Mouse (Mus musculus): ENCODE measurements at regions not wholly inside any gene's neighbourhood (a gene's known extent, or its start where the extent isn't known, plus 50 kb on each side); places are given as distances from the start of the nearest gene placed in this dataset.

DNA sequence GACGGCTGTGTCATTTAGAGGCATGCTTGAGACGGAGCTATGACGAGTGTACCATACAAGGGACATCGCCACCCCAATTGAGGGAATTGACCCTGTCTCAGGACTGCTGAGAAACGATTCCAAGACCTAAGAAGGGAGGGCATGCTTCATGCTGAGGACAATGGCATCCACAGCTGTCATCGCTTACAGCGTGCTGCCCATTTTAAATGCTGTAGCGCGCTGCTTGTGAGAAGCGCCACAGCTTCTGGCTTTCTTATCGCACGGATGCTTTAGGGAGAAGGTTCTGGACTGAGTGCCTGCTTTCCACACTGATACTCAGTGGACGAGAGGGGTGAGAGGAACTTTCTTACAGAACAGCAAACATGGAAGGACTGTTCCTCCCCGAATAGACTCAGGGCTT lies 357.8 kb upstream of the Arglu1 start:
- DNase-seq (ENCODE audit: low spot score), result no peak

DNA sequence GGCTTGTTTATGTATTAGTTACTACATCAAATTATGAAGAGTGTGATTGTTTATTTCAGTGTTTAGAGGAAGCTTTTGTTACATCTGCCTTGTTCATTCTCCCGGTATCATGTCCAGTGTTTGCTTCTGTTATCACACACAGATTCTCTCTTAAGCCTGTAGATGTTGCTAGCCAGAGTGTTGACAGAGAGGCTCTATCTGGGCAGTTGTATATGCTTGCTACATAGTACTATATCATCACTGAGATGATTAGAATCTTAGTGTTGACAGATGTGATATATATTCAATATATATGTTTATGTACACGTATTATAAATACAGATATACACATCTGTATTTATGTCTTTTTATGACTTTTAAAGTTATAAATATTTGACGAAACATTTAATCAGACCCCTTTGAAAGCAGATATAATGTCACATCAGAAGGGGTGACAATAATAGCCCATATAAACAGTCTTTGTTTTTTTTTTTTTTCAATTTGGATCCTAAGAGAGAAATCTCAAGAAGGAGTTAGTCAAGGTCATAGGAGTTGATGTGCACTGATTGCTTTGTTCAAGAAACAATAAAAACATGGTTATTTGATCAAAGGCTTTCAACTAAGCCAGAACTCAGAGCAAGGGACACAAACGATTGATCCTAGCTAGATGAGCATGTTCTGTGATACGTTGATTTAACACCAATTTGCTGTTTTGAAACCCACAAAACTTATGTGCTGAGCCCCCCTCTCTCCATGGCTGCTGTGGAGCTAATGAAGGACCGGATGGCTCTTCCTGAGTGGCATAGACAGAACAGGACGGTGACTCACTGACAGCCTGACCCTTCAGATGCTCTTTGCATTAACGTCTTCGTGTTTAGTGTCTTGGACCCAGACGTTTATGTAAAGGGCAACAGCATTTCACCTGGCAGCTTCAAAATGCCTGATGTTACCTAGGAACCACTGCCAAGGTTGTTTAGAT lies 352.8 kb upstream of the Arglu1 start:
- no peak for DNase-seq (ENCODE audit: low spot score)

DNA sequence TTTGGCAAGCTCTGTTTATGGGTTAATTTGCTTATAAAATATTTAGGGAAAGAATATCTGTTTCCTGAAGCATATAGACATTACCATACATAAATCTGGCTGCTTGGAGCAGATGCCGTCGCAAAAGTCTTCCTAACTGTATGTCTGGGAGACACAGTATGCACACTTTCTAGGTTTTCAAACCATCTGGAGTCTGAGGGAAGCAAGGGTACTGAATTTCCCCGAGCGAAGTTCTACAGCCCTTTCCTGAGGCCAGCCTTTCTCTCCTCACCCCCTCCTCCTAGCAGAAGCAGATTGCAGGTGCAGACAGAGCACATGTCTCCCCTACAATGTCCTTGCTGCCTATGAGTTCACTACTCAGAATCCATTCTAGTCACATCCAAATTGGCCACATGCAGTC lies 338.8 kb upstream of the Arglu1 start:
- no peak for DNase-seq (ENCODE audit: low spot score)

DNA sequence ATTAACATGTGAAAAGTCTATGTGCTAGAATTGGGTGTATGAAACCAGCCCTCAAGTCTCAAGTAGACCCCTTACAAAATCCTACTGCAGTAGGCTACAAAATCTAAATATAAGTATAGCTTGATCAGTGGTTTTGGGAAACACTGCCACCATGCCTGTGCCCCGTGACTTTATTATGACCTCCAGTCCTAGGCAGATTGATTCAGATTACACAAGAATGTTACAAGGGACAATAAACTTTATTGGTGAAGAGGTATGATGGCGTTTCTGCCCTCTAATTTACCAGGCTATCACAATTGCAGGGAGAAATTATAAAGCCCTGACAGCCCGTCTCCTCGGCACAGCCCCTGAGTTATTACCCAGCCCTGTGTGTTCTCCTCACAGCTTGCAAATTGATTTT lies 337.4 kb upstream of the Arglu1 start:
- no peak for DNase-seq (ENCODE audit: low spot score)

DNA sequence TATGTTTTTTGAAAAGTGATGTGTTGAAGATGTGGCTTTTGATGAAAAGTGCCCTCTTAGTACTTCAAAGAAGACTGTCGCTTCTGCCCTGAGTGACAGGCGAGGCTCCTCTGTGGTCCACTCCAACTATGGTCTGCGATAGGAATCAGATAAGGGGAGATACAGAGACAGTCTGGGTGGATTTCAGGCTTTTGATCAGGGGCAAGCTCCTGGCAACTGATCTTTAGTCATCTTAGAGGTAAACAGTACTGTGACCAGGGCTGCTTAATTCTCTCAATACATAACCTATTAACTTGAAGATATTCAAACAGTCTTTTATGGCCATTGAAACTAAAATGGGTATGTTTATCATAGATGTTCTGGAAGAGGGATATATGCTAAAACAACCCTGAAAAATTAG lies 335.6 kb upstream of the Arglu1 start:
- no peak for DNase-seq (ENCODE audit: low spot score)

DNA sequence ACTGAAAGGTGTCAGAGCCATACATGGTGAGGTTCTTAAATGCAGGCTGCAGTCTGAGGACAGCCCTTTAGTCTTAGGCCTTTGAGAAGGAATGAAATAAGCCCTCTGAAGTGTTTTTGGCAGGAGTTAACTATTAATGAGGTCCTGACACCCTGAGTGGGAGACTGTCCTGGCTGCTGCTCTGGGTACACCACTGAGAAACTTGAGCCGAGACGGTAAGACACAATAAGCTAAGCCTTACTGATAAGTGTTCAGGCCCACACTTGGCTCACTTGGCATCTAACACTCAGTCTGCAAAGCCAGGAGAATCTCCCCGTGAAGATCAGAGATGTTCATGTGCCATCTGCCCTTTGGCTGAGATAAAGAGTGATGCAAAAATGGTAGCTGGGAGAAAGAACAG lies 335.1 kb upstream of the Arglu1 start:
- DNase-seq (ENCODE audit: low spot score), result no peak

DNA sequence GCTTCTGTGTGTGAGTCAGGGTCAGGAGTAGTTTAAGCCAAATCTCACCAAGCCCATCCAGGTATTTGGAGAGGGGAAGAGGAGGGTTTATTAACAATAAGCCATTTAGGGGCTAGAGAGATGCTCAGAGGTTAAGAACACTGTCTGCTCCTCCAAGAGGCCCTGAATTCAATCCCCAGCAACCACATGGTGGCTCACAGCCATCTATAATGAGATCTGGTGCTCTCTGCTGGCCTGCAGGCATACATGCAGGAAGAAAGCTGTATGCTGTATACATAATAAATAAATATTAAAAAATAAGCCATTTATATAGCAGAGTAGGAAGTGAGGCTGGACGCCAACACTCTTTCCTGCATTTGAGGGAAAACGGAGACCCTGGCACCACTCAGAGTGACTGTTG lies 330.4 kb upstream of the Arglu1 start:
- no peak for DNase-seq (ENCODE audit: low spot score)

DNA sequence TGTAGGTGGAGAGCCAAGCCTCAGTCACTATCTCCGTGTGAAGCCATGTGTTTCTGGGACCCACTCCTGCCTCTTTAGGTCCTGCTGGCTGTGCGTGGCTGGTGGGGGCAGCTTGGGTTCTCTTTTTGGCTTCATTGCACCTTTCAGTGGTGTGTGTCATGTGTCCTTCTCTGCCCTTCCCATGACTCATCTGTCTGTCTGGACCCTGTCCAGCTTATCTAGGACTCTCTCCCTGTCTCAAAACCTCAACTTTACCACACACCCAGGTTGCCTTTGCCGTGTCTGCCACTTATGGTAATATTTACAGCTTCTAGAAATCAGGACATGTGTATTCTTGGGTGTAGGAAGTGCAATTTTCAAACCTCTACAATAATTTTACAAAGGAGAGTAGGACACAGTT lies 329.9 kb upstream of the Arglu1 start:
- DNase-seq (ENCODE audit: low spot score), result no peak

DNA sequence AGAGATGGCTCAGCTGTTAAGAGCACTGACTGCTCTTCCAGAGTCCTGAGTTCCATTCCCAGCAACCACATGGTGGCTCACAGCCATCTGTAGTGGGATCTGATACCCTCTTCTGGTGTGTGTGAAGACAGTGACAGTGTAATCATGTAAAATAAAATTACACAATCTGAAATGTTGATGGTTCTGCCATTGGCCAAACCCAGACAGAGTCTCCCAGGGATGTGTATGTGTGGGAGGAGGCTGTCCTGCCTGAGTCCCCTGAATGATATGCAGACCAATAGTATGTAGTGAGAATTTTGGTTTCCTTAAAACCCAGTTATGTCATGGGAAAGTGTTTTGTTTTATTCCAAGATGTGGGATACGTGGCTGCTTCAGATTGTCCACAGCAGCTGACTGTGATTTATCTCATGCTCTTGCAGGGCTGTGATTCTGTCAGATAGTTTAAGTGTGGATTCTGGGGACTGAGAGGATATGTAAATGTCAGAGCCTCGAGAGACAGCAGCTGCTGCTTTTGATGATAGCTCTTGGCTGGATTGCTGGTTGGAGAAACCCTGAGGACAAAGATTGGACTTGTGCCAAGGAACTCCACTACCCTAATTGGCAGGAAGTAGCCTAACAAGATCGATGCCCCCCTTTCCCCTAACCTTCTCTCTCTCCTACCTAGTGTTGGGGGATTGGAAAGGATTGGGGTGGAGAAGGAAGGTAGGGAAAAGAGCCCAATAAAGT lies 321.6 kb upstream of the Arglu1 start:
- no peak for DNase-seq (ENCODE audit: low spot score)

DNA sequence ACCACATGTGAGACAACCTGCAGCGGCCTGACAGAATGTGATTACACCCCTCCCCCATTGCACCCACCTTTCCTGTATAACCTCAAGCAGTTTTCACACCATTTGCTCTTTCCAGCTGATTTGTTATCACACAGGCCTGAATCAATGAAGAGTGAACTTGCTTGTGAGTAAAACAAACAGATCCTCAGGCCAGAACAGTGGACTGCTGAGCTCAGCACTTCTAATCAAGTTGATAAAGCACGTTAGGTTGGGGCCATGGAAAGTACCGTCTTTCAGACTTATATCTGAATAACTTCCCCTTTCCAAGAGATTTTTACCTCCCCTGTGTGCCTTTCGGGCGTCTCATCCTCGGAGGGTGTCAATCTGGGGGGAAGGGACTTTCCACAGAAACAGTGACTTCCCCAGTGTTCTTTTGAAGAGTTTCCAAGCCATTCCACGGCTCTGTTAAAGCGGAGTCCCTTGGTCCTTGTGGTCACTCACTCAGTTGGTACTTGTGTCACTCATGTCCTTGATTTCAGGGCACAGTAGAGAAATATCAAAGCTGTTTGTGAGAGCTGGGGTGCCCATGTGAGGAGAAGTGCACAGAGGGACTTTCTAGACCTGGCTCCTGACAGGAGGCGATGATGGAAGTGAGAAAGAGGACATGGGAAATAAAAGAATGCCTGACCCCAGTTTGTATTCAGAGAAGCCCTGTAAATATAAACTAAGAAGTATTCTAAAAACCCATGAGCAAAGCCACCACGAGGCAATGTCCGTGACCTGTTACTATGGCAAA lies 317.9 kb upstream of the Arglu1 start:
- no peak for DNase-seq (ENCODE audit: low spot score)

DNA sequence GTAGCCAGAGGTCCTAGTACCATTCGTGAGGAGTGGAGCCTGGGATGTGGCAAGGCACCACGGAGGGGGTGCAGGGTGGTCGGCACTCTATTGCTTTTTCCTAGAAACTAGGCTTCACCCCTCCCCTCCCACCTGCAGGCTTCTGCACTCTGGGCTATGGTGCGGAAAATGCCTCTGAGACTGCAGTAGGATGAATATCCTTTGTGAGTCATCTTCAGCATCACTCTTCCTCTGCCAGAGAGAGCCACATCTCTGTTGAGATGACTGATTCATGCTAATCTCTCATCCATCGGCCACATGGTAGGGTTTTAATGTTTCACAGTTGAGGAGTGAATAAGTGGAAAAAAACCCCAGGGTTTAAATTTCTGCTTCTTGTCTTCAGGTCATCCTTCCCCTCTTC lies 309.6 kb upstream of the Arglu1 start:
- no peak for DNase-seq (ENCODE audit: low spot score)

DNA sequence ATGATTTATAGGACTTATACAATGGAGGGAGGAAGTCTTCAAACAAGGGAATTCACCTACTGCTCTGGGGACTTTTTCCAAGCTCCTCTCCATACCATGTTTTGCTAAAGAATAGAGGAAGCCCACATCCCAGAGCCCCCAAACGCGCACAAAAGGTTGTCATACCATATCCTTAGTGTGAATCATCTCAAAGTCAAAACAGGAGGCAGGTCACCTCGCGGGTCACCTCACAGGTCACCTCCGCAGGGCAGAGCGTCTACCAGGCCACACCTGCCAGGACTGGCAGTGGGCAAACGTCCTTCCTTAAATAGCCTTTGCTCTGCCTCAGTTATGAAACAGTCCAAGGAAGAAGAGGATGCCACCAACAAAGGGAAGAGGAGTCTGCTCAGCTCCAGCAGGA lies 307.3 kb upstream of the Arglu1 start:
- no peak for DNase-seq (ENCODE audit: low spot score)

DNA sequence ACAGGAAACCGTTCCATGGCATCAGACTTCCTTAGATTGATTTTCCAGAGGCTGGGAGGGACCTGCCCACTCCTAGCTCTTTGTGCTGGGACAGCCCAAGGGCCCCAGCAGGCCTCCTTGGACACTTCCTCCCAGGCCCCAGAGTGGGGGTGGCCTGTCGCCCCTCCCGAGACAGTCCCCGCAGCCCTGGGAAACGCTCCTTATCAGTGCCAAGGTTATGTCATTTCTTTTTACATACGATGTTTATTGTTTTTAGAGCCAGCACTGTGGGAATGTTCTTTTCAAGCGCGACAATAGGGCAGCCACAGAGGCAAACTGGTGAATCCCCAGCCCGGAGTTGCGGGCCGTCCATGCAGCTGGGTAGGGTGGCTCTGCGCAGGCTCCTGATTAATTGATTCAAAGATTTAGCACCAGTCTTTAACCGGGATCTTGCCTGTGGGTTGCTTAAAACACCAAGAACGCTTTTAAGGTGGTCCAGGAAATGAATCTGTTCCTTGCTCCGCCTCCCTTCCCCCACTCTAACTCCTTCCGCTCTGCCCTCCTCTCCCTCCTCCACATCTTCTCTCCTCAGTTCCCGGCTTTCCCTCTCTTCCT lies 304.4 kb upstream of the Arglu1 start:
- no peak for DNase-seq (ENCODE audit: low spot score)

DNA sequence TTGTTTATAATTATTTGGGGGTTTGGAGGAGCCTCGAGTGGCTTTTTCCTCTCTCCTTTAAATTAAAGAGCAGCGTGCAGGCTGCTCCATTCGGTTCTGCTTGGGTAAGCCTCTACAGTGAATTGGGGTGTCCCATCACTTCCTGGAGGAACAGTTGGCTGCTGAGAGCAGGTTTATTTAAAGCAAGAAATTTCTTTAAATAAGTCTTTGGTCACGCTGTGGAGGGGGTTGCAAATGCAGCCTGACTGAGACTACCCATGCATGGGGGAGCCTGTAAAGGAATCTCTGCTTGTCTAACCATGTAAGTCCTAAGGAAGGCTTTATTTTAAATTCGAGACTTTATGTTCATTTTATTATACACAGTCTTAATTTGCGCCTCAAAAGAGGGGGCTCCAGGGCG lies 303.7 kb upstream of the Arglu1 start:
- DNase-seq (ENCODE audit: low spot score), result no peak

DNA sequence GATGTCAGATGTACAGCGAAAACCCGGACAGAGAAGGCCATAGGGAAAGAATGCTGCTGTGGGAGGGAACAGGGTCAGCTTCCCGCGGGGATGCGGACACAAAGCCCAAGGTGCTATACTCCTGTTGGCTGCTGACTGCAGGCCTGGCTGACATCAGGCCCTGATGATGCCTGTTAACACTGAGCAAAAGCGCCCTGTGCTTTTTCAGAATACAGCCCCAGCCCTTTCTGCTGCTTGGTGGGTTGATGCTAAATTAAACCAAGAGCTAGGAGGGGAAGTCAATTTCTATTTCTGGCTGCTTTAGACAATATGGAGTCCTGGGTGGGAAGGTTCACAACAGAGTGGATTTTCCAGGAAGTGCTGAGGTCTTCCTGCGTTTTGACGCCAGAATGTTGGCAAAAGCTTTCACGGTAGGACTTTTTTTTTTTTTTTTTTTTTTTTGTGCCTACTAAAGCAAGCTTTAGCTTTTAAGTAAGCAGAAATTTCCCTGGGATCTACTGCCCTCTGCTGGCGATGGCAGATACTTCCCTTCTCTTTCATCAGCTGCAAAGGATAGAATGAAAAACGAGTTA lies 302.2 kb upstream of the Arglu1 start:
- peak; percentile 36 for DNase-seq (ENCODE audit: low spot score)

DNA sequence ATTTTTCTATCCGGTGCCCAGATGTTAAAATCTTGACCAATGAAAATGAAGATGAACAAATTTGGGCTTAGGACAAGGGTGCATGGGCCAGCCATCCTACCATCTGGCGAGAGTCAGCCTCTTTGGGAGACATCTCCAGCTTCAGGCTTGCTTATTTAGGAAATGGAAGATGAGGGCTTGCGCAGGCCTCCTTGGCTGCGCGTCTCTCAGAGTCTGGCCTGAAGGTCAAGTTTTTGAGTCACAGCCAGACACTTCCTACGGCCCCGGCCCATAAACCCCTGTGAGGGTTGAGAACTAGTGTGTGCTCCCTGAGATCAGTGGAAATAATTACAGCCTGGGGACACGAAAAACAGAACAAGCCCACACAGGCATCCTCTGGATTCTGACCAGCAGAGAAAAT lies 300.7 kb upstream of the Arglu1 start:
- DNase-seq (ENCODE audit: low spot score), result no peak

DNA sequence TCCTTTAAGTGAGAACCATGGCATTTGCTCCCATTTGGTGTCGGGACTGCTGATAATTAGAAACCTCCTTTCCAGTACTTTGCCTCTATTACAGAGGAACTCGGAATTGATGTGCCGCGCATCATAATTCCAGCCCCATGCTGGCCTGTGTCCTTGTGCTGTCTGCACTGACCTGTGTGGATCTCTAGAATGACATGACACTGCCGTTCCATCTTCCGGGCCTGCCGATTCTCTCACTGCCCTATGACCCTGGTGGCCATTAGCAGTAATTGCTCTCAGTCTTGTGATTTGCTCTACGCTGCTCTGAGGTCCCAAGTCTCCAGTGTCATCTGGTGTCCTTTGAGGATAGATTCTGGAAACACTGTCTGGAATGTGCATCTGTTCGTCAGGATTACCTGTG lies 295.7 kb upstream of the Arglu1 start:
- DNase-seq (ENCODE audit: low spot score), result no peak

DNA sequence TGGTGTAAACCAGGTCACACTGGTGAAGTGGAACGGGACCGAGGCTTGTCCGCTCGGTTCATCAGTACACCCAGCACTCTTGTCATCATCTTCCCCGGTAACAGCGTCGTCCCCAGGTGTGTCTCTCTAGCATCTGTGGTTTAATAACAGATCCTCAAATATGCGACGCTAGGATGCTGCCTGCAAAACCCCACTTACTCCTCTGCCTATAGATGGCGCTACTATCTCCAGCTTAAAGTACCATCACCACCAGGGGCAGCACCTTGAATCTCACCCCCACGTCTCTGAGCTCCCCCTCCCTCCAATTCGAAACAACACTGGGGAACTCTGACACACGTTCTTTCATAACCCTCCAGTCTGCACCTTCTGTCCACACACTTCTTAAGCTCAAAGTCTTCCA lies 295.1 kb upstream of the Arglu1 start:
- peak; percentile 14 for DNase-seq (ENCODE audit: low spot score)

DNA sequence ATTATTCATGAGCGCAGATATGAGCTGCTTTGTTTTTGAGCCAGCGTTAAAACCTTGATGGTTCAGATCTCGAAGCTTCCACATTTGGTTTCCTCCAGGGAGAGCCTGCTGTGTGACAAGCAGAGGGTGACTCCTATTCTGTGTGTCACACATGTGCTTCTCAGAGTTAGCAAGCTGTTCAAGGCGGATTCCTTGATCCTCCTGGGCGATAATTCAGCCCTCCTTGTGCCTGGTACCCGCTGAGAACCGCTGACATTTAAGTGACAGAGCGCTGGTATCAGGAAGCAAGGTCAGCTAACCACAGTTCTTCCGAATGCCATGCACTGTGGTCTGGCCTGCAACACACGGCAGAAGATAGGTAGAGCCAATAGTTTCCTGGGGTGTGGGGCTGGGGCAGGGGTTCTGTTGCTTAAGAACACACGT lies 294.5 kb upstream of the Arglu1 start:
- DNase-seq (ENCODE audit: low spot score), result peak; percentile 16

DNA sequence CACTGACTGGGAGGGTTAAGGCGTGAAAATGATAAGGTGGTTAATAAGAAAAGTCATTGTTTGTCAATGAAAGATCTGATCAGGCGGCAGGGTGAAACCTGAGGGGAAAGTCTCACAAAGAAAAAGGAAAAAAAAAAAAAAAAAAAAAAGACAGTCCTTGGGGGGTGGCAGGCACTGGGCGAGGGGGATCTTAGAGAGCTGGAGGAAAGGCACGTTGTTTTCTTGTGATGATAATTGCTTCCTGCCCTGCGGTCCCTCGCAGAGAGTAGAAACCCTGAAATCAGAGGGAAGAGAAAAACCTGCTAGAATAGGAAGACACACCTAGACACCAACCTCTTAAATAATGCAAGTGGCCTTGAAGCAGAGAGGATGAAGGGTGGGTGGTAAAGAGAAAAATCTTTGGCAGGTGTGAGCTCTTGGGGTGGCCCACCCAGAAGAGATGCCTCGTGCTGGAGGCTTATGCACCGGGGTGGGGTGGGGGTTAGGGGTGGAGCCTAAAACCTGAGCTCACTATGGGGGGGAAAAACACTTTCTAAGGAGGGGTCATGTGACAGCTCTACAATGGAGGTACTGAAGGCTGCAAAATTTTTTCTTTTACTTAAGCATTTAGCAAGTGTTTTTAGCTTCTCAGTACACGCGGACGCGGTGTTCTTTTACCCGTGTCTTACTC lies 294.0 kb upstream of the Arglu1 start:
- DNase-seq (ENCODE audit: low spot score), result peak; percentile 6

DNA sequence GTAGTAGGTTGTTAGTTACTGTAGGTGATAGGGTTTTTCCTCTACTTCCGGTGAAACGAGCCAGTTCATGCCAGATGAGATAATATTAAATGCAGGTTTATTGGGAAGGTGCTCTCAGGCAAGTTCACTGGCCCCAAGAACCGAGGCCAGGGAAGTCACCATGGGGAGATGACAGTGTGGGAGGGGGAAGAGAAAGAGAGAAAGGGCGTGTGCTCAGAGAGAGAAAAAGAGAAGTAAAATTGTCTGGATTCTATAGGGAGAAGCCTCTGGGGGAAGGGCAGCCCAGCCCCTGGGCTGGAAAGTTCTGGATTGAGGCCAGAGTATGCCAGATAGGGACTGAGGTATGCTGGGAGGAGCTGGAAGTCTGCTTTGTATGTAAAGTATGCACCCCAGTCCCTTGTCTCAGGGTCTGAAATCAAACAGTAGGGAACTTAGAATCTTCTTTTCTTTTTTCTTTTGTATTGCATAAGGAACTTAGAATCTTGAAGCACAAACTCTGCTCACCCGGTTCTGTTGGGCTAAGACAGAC lies 292.9 kb upstream of the Arglu1 start:
- DNase-seq (ENCODE audit: low spot score), result no peak
